Mouse (Mus musculus) kidney, adult 2 months (tissue): ENCODE measurements around the gene Ogfr.

Source experiments
- CTCF ChIP-seq: fragments of 200-500 bp; conservative IDR thresholded peaks from 2 replicates; pipeline ENCODE4 v1.5.1; 2011; ENCODE audit warnings: low read depth, mild to moderate bottlenecking, control low read depth, low read length, moderate library complexity, mixed read lengths; ENCODE audit not compliant: insufficient read depth, insufficient read length
- POLR2A ChIP-seq: fragments of 200-500 bp; IDR thresholded peaks from one replicate; pipeline ENCODE4 v1.6.1; 2011; ENCODE audit warnings: low read depth, low read length, control low read depth

GRCm38 (mm10) chr2:180604781-180605180 lies 15.7 kb downstream of the Ogfr start:
- TF ChIP-seq CTCF (no peak), POLR2A (no peak)
